Mouse (Mus musculus): ENCODE measurements around the gene Zfp553.
A peak's percentile ranks its signal among the peaks of the same experiment; 100 is the strongest.

Gene Zfp553

DNA sequence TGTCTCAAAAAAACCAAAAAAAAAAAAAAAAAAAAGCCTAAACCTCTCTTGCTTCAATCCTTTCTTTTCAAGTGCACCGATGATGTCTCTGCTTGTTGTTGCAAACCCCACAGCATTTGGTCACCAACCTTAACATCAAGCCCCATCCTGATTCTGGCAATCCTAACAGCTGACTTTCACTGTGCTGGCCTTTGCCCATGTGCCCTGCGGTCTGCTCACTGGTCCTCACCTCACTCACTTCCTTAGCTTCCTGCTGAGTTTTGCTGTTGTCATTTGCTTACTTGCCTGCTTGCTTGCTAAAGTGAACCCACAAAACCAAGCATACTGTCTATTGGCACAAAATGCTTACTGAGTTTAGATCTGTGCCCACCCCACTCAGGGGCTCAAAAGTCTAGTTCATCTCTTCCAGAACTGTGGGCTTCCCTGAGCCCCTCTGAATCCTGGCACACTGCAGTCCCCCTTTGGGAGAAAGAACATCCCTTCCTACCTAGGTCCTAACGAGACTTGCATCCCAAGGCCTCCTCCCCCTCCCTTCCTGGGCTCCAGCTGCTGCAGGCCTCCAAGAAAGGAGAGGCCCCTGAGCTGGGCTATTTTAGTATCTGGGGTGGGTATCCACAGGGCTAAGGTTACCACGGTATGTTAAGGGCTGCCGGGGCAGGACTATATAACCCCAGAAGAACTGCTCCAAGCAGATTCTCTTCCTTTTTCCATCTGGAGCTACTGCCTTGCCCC lies 21.7 kb upstream of the Zfp553 start:
- peak; percentile 84 for DNase-seq

DNA sequence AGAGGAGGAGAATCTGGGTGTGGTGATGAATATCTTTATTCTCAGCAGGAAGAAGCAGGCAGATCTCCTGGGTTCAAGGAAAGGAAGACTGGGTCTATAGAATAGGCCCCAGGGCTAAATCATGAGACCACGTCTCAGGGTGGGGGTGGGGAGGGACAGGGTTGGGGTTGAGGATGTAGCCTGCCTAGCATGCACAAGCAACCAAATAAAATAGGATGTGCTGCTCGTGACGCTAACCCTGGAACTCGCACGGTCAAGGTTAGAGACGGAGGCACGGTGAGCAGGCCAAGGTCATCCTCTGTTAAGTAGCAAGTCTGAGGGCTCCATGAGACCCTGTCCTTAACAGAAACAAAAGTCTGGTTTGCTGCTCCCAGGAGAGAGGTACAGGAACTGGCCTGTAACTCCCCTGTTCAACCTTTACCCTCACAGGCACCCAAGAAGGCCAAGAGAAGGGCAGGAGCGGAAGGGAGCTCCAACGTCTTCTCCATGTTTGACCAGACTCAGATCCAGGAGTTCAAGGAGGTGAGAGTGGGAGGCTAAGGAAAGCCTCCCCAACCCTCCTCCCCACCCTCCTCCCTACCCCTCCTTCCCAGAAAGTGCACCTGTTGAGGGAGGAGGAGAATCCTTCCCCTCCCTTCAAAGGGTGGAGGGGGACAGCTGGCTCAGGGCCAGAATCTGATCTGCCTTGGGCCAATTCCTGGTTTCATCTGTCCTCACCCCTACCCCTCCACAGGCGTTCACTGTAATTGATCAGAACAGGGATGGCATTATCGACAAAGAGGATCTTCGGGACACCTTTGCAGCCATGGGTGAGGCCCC lies 20.2 kb upstream of the Zfp553 start:
- DNase-seq, result peak; percentile 89

DNA sequence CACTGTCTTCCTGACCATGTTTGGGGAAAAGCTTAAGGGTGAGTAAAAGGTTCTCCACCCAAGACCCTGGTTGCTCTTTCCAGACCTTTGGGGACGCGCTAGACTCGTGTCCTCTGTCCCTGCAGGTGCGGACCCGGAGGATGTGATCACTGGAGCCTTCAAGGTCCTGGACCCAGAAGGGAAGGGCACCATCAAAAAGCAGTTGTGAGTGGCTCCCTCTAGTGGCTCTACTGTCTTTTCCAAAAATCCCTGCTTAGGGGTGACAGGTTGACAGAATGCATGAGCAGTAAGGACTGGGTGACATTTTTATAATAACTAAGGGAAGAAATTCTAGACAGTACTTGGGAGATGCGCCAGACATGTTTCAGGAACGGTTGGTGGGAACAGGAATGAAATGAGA lies 19.4 kb upstream of the Zfp553 start:
- DNase-seq, result no peak

DNA sequence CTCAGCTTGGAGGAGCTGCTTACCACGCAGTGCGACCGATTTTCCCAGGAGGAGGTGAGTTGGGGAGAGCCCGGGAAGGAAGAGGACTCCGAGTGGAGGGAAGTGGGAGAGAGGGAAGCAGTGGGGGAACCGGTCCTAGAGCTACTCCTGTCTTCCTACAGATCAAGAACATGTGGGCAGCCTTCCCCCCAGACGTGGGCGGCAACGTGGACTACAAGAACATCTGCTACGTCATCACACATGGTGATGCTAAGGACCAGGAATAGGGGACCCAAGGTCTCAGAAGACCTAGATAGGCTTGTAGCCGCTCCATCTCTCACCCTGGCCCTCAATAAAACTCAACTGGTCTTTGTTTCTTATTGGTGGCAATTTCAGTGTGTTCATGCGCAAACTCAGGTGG lies 18.9 kb upstream of the Zfp553 start:
- DNase-seq, result no peak

DNA sequence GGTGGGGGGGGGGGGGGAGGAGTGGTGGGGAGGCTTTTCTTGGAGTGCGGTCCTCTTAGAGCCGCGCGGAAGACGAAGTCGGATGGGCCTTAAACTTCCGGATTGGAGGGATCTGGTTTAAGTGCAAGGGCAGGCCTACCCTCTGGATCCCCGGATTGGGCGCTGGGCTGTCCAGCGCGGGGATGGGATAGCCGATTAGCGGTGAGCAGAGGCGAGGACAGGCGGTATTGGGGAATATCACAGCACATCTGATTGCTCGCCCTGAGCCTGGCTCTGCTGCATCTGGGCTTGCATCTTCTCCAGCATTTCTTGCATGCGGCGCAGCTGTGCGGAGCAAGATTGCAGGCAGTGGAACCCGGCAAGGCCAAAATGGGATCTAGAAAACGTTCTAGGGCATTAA lies 18.3 kb upstream of the Zfp553 start:
- peak; percentile 94 for DNase-seq

DNA sequence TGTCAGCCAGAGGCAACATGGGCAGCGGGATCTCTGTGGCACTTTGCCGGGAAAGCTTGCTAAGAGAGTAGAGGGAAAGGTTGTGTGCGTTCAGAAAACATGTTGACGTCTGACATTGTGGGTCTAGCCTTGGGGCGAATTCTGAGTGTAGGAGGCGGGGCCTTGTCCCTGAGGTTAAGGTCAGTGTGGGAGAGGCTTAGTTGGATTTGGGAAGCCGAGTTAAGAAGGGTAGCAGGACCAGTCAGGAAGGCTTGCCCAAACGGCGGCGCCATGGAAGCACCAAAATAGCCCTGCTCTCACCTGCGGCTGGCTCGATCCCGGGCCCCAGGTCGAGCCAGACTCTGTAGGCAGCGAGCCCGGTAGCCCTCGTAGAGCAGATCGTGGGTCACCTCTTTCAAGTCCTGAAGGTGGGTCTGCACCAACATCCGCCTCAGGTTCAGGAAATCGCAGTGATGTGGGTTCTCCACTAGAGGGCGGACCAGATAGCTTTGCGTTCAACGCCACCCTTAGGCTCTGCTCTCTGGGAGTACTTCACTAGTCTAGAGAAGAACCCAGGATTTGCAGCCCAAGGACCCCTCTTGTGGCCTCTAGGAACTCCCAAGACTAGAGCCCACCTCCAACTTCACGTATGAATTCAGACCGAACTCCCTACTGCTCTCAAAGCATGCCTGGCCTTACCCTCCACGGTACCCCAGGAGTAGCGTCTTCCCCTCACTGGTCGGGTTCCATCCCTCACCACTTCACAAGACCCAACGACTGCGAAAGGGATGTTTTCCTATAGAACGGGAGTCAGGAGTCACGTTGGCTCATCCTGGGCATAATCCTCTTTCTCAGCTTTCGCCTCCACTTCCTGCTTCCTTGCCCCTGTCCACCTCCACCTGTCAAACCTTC lies 17.6 kb upstream of the Zfp553 start:
- DNase-seq, result peak; percentile 96

DNA sequence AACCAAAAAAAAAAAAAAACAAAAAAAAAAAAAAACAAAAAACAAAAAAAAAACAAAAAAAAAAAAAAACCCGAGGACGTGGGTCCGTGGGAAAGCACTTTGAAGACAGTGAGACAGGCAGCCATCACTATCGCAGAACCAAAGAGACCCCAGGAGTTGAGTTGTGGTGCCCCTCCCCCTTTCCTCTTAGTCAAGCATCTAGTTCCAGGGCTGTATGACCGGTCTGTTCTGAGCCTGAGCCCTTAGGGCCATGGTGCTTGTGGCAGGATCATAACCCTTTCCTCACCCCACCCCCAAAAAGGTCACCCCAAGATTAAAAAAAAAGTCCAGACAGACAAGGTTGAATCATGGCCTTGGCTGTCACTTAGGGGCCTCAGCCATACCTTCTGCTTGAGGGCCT lies 16.6 kb upstream of the Zfp553 start:
- no peak for DNase-seq

DNA sequence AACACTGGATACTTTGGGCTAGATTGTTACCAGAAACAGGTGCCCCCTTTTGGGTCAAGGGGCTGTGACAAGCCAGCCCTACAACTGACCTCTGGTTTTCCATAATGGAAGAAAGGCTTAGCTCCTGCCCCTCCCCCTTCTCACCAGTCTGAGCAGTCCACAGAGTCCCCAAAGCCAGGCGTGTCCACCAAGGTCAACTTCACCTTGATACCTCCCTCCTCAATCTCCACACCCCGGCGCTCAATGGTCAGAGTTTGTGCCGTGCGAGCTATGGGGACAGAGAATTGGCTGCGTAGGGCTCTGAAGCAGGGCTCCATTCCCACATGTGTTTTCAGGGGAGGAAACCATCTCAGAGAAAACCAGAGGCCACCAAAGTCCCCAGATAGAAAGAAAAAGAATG lies 15.4 kb upstream of the Zfp553 start:
- DNase-seq, result peak; percentile 81

DNA sequence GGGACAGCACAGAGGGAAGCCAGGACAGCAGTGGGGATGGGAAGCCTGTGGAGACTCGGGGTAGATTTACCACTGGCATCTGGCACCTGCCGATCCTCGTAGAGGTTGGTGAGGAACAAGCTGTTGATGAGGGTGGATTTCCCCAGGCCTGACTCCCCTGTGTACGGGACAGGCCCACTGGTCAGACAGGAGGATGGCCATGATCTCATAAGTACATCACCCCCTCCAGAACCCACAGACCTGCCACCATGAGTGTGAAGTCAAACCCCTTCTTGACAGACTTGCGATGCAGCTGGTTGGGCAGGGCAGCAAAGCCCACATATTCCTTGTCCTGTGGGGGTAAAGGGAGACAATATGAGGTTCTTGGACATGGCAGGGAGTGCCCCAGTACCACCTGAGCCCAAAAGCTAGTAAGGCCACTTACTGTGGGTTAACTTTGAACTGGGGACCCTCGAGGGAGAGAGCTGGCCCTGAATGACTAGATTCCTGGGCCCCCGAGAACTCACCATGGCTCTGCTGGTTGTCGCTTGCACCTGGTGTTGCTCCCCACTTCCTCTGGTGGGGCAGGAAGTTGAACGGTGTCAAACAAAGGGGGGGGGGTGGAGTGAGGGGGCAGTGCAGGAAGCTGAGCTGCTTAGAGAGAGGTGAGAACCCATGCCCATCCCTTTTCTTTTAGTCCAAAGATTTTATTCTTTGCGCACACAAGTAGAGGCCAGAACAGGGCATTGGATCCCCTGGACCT lies 14.8 kb upstream of the Zfp553 start:
- DNase-seq, result peak; percentile 77

DNA sequence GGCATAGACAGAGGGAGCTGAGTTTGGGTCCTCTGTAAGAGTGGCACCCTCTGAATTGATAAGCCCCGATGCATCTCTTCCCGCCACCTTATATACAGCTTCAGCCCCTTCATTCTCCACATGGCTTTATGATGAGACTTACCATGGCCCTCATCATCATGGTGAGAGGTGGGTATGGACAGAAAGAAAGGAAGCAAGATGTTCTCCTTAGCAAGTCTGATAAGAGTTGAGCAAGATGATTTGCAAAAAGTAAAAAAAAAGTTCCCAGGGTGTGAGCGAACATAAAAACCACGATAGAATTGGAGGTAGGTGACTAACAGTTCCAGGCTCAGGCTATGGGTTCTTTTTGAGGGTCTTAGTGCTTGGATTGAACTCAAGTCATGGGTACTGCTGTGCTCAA lies 14.2 kb upstream of the Zfp553 start:
- DNase-seq, result no peak

DNA sequence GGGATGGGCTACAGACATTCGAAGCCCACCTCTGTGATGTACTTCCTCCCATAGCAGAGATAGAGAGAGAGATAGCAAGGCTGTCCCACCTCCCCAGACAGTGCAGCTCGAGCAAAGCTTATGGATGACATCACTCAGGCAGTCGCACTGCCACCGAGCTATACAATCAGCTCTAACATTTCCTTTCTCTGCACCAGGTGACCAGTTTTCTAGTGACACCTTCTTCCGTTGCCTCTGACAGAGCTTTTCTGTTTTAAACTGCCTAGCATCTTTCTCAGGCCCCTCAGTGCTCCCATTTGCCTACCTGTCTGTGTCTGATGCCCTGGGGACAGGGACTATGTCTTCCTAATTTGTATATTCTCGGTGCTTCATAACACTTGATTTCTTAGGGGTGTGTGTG lies 12.4 kb upstream of the Zfp553 start:
- DNase-seq, result no peak

DNA sequence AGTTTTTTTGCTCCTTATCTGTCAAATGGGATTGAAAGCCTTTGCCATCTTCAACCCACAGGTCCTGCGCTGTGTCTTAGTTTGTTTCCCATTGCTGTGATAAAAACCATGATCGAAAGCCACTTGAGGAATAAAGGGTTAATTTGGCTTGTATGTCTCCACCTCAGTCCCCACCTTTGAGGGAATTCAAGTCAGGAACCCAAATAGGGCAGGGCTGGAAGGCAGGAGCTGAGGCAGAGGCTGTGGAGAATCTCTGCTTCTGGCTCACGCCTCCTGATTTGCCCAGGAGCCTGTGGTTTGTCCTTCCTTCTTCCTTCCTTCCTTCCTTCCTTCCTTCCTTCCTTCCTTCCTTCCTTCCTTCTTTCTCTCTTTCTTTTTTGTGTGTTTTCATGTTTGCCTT lies 9.8 kb upstream of the Zfp553 start:
- no peak for DNase-seq

DNA sequence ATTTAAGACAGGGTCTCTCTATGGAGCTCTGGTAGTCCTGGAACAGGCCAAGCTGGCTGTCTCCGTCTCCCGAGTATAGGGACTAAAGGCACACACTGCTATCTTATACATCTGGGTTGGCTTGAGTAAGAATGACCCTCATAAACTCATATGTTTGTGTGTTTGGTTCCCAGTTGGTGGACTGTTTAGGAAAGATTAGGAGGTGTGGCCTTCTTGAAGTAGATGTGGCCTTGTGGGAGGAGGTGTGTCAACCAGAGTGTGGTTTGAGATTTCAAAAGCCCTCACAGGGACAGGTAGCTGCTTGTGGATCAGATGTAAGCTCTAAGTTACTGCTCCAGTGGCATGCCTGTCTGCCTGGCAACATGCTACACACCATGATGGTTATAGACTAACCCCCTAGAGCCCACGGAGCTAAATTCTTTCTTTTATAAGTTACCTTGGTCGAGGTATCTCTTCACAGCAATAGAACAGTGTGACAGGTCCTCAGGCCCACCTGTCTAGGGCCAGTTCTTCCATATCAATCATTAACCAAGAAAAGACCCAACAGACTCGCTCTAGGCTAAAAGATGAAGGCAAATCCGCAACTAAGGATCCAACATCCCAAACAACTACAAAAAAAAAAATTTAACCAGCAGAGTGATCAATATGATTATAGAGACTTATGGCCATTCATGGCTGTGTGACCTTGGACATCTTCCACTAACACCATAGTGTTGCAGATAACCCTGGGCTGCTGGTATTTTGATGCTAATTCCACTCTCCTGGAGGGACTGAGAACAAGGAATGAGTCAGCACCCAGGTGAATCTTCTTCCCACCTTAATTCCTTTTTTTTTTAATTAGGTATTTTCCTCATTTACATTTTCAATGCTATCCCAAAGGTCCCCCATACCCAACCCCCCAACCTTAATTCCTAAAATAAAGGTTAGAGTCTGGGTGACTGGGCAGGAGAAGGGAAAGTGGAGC lies 9.1 kb upstream of the Zfp553 start:
- DNase-seq, result no peak

DNA sequence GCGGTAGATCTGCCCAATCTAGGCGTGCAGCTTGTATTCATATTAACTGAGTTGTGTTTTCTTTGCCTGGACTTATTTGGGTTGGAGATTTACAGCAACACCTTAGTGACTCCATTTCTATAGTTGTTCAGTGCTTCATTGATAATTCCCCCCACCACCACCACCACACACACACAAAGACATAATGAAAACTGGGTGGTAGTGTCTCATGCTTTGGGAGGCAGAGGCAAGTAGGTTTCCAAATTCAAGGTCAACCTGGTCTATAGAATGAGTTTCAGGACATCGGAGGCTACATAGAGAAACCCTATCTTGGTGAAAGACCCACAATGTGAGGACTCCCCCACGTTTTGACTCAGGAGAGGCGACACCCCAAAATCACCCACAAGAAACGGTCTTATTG lies 8.2 kb upstream of the Zfp553 start:
- DNase-seq, result no peak

DNA sequence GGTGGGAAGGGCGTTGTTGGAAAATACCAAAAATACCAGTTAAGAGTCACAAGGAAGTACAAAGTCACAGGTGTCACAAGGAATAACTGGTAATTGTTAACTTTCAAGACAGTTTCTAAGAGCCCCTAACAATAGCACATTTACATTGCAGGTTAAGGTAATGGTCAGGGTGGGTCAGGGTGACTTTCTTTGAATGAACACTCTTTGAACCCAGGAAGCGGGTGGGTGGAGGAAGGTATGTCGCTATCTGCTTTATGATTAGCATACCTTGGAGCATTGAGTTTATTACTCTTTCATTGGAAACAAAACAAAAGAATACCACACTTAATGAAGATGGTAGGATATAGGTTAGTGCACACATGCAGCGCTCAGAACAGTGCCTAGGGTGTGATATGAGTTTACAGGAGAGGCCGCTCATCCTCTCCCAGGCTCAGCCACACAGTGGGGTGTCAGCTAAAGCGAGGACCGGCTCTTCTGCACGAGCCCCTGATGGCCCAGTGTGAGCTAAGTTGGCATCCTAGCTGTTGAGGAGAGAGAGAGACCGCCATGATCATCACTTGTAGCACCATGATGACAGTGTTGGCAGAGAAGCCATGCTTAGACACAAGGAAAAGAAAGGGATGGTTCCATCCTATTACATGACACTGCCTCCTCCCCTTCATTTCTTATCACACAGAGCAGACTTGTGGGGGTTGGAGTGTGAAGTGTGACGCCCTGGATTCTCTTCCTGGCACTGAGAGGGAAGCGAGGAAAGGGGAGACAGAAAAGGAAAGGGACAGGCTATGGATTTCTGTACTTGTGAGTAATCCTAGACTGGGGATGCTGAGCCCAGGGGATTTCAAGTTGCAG lies 7.5 kb upstream of the Zfp553 start:
- DNase-seq, result no peak

DNA sequence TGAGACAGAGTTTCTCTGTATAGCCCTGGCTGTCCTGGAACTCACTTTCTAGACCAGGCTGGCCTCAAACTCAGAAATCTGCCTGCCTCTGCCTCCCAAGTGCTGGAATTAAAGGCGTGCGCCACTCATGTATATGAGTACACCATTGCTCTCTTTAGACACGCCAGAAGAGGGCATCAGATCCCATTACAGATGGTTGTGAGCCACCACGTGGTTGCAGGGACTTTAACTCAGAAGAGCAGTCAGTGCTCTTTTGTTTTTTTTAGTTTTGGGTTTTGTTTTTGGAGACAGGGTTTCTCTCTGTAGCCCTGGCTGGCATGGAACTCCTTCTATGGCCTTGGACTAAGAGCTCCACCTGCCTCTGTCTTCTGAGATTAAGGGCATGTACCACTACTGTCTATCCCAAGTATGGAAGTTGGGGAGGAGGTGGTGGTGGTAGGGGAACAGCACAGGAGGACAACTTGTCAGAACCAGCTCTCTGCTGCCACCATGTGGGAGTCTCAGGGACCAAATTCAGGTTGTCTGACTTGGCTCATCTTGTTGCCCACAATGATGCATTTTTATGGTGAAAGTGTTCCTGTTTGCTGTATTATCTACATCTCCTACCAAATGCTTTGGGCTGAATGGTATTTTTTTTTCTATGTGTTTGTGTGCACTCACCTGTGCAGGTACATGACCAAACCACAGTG lies 4.1 kb upstream of the Zfp553 start:
- peak; percentile 93 for DNase-seq

DNA sequence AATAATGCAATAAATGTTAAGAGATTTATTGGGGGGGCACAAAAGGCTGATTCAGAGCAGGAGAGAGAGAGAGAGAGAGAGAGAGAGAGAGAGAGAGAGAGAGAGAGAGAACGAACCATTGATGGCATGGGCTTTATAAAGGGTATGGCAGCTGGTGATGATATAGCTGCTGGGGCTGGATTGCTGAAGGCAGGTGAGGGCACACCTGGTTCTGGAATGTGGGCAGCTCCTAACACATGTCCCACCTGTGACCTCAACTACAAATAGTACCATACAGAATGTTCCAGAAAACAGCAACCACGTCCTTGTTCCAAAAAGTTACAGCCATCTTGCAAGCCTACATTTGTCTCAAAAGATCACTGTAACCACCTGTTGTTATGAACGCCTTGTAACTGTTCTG lies 1.5 kb upstream of the Zfp553 start:
- no peak for DNase-seq

DNA sequence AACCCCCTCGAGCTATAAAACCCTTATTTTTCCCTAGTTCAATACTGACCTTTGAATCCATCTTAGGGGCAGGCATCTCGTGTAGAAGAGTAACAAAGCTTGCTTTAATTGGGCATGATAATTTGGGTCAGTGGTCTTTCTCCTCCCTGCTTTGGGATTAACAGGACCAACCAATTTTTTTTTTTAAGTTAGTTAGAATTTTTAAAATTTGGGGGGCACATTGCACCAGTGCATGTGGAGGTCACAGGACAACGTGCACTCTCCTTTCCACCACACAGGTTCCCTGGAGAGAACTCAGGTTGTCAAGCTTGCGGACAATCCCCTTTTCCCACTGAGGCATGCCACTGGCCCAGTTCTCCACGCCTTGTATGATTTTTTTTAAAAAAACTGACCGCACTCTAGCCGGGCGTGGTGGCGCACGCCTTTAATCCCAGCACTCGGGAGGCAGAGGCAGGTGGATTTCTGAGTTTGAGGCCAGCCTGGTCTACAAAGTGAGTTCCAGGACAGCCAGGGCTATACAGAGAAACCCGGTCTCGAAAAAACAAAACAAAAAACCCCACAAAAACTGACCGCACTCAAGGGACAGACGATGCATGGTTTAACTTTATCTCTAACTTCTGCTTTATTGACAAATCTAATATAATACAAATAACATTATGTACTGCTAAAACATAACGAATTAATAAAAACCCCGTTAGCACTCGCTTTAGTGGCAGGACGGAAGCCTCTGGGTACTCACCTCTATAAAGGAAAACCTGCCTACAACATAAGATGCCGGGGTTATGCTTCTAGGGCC lies 837 bp upstream of the Zfp553 start:
- DNase-seq, result no peak

DNA sequence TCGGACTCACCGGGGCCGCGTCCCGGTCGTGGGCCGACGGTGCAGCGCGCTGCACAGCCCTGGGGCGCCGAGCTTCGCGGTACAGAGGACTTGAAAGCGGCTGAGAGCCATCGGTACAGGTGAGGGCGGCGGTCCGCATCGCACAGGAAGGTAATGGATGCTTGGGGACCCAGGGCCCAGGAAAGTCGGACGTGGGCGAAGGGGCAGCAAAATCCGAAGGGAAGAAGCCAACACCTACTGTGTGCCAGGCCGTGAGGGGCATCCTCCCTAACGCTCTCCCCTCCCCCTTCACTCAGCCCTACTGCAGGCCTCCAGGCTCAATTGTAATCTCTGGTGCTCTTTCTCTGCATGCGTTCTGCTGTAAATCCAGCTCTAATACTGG lies 498 bp downstream of the Zfp553 start:
- DNase-seq, result no peak
